Mouse (Mus musculus) thymus, adult 2 months (tissue): Measurements from ENCODE around the gene Prkcg. TPM values are rescaled to one million over a fixed set of nuclear protein-coding genes. Genes with fewer than 3 reads are reported as not detected.

Experiments
- DNase-seq: peaks from one replicate; pipeline ENCODE4 v3.0.0; 2021
- H3K27ac ChIP-seq: fragments of 200-500 bp; 2 replicates; pipeline ENCODE4 v1.5.1; 2012; ENCODE audit warnings: low read length, control low read depth; ENCODE audit not compliant: control insufficient read depth, insufficient read depth
- H3K27me3 ChIP-seq: fragments of 200-500 bp; 2 replicates; pipeline ENCODE4 v1.6.1; 2012; ENCODE audit warnings: mild to moderate bottlenecking, low read length, moderate library complexity, mixed read lengths; ENCODE audit not compliant: control insufficient read depth, insufficient read depth
- H3K36me3 ChIP-seq: fragments of 200-500 bp; 2 replicates; pipeline ENCODE4 v1.6.1; 2012; ENCODE audit warnings: mild to moderate bottlenecking, low read length, moderate library complexity; ENCODE audit not compliant: control insufficient read depth, insufficient read depth
- H3K4me1 ChIP-seq: fragments of 200-500 bp; replicated peaks from 2 replicates; pipeline ENCODE4 v1.6.1; 2012; ENCODE audit warnings: low read length; ENCODE audit not compliant: control insufficient read depth, insufficient read depth
- H3K4me3 ChIP-seq: fragments of 200-500 bp; 2 replicates; pipeline ENCODE4 v1.5.1; 2012; ENCODE audit warnings: mild to moderate bottlenecking, low read length, control low read depth, moderate library complexity; ENCODE audit not compliant: control insufficient read depth, insufficient read depth
- CTCF ChIP-seq: fragments of 200-500 bp; IDR thresholded peaks from 2 replicates; pipeline ENCODE4 v1.5.1; 2012; ENCODE audit warnings: mild to moderate bottlenecking, control low read depth, low read length, moderate library complexity, borderline replicate concordance; ENCODE audit not compliant: control insufficient read depth, poor library complexity, insufficient read depth; ENCODE audit errors: extremely low read depth
- POLR2A ChIP-seq: fragments of 200-500 bp; IDR thresholded peaks from 2 replicates; pipeline ENCODE4 v1.6.1; 2012; ENCODE audit warnings: mild to moderate bottlenecking, low read length, control low read depth, moderate library complexity; ENCODE audit not compliant: control insufficient read depth, poor library complexity, insufficient read depth; ENCODE audit errors: extremely low read depth
- WGBS: fragments of 180-500 bp; shearing (Covaris S2); methylation state at CpG from one replicate; pipeline ENCODE4 v1.1.7; 2018; 5-methylcytosine and 5-hydroxymethylcytosine counted together
- polyA plus RNA-seq: library from polyadenylated mRNA; depleted of rRNA; stranded (reverse); fragments of >200 nt; gene quantifications from 2 replicates; pipeline ENCODE4 v1.2.3, GENCODE M21; 2012

The Prkcg gene
- polyA plus RNA-seq, 1 experiment: 0.86 TPM

- Histone ChIP-seq H3K4me1 (peaks cover 3% of the 10 kb centered on the region; the same call in 1 of the 2 replicates), H3K4me3 (no peak overlapping the region), H3K27me3 (no peaks in the 10 kb centered on the region), H3K36me3 (no peaks in the 10 kb centered on the region), H3K27ac (no peak overlapping the region)
- WGBS: 45% methylated on average over 5 of the region's 5 CpGs
- TF ChIP-seq CTCF (no peak), POLR2A (no peak)
- DNase-seq: no peak
Measured at GRCm38 (mm10) chr7:3295321-3296110, 6.5 kb downstream of the Prkcg start.

DNA sequence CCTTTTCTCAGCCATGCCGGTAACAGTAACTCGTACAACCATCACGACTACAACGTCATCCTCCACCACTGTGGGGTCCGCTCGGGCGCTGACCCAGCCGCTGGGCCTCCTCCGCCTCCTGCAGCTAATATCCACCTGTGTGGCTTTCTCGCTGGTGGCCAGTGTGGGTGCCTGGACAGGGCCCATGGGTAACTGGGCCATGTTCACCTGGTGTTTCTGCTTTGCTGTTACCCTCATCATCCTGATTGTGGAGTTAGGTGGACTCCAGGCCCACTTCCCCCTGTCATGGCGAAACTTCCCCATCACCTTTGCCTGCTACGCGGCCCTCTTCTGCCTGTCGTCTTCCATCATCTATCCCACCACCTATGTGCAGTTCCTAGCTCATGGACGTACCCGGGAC, 7.7 kb downstream of the Prkcg start:
- Histone ChIP-seq H3K36me3 (no peaks in the 10 kb centered on the region), H3K27ac (no peak overlapping the region), H3K4me3 (no peak overlapping the region), H3K4me1 (peaks cover 3% of the 10 kb centered on the region; the same call in 1 of the 2 replicates), H3K27me3 (no peaks in the 10 kb centered on the region; the same call in 1 of the 2 replicates)
- WGBS: 97% methylated on average over 16 of the region's 16 CpGs
- no peak for DNase-seq
- no peak for TF ChIP-seq CTCF
- no peak for TF ChIP-seq POLR2A

DNA sequence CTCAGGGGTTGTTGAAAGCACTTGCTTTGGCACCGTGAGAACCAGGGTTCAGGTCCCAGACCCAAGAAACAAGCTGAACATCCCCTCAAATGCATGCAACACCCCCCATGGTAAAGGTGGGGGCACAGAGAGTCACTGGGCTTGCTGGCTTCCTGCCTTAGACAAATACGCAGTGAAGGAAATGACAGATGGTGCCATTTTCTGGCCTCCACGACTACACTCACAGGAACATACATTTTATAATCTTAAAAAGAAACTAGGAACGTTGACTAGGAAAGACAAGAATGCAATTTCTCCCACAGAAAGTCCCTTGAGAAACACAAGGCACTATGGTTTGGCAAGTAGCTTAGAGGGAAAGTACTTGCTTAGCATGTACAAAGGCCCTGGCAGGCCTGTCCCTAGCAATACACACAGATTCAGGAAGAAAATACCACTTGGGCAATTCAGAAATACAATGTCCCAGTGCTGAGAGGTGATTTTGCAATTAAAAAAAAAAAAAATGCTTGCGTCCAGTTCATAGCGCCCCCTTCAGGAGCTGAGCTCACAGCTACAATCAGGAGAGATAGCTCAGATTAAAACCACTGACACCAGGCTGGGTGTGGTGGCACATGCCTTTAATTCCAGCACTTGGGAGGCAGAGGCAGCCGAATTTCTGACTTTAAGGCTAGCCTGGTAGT, 11.1 kb downstream of the Prkcg start:
- WGBS: 73% methylated on average over 7 of the region's 7 CpGs
- Histone ChIP-seq H3K27ac (no peak overlapping the region), H3K4me3 (no peak overlapping the region), H3K27me3 (peaks cover 6% of the 10 kb centered on the region; the same call in 1 of the 2 replicates), H3K36me3 (no peaks in the 10 kb centered on the region), H3K4me1 (peaks cover 5% of the 10 kb centered on the region; the same call in 1 of the 2 replicates)
- DNase-seq: no peak
- no peak for TF ChIP-seq CTCF
- TF ChIP-seq POLR2A: no peak

- Histone ChIP-seq H3K4me3 (no peak overlapping the region), H3K4me1 (peaks cover 5% of the 10 kb centered on the region; the same call in 1 of the 2 replicates), H3K27ac (no peak overlapping the region), H3K27me3 (peaks cover 6% of the 10 kb centered on the region; the same call in 1 of the 2 replicates), H3K36me3 (no peaks in the 10 kb centered on the region)
- no peak for DNase-seq
- TF ChIP-seq CTCF (no peak), POLR2A (no peak)
- 81% methylated on average over 8 of the region's 8 CpGs for WGBS
Measured at GRCm38 (mm10) chr7:3300891-3301627, 12.1 kb downstream of the Prkcg start.

DNA sequence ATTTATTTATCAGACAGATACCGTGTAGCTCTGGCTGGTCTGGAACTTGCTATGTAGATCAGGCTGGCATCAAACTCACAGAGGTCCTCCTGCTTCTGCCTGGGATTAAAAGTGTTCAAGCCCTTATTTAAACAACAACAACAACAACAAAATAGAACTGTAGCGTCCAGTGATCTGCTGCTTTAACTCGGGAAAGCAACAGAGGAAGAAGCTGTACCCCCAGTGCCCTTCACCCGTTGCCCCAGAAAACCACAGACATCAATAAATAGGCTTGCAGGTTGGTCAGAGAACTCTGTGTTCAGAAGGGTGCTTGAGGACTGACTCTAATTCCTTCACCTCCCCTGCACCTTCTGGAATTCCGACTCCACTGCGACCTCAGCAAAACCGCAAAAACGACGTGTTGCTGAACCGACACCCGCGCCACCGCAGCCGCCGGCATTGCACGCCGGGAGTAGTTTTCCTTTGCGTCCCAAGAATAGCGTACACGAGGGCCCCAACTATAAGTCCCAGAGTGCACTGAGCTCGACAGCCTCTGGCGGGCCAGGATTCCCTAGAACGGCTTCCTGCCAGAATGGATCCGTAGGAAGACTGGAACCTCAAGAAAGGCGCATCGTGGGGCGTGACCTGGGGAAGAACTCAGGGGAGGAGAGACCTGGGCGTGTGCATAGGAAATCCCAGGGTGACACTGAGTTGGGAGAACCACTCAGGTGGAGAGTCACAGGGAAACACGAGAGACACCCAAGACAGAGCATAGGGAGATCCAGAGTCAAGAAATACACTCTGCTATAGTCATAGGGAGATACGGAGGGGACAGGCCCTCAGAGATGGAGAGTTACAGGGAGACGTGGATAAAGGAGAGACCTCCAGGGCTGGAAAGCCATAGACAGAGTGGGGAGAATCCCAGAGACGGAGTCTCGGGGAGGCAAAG, 12.9 kb downstream of the Prkcg start:
- Histone ChIP-seq H3K27me3 (peaks cover 6% of the 10 kb centered on the region; the same call in 1 of the 2 replicates), H3K4me1 (peaks cover 5% of the 10 kb centered on the region; the same call in 1 of the 2 replicates), H3K4me3 (no peak overlapping the region), H3K27ac (no peak overlapping the region), H3K36me3 (no peaks in the 10 kb centered on the region)
- WGBS: 8% methylated on average over 33 of the region's 33 CpGs
- no peak for DNase-seq
- TF ChIP-seq POLR2A: no peak
- no peak for TF ChIP-seq CTCF
